Mouse (Mus musculus) common myeloid progenitor, adult 5-6 weeks (primary cell): ENCODE measurements around the gene 4931406P16Rik. TPM values are rescaled to one million over a fixed set of nuclear protein-coding genes. Genes with fewer than 3 reads are reported as not detected.

ENCODE experiments used
- ATAC-seq: replicated peaks from 2 replicates; pipeline ENCODE4 v1.8.0; 2016; ENCODE audit warnings: low read depth, mild to moderate bottlenecking, moderate TSS enrichment, inconsistent platforms; ENCODE audit not compliant: poor library complexity, severe bottlenecking
- total RNA-seq: library from RNA; stranded (forward); fragments of 200-1000, 187-1606 nt; gene quantifications from 2 replicates; pipeline ENCODE4 v1.2.3, GENCODE M21; 2017

Gene 4931406P16Rik
- total RNA-seq, 1 experiment from 2014 or later = 23.7 TPM

GRCm38 (mm10) chr7:34255916-34256315, 57.4 kb downstream of the 4931406P16Rik start:
- no peak for ATAC-seq

- no peak for ATAC-seq
Measured at GRCm38 (mm10) chr7:34255137-34255536, 58.2 kb downstream of the 4931406P16Rik start.

DNA sequence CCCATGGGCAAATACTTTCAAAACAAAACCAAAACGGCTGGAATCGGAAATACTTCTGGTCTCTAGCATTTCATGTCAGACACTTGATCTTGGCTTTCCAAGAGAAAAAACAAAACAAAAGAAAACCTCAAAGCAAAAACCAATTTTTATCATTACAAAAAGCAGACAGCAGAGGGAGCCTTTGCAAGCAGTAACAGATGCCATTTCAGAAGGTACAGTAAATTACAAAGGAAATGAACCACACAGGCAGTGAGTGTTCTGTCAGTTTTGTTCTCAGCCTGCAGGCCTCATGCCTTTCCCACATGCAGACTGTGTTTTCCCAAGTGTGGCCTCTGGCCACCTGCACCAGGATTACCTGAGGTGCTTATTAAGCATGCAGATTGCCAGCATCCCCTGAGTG, 61.3 kb downstream of the 4931406P16Rik start:
- 0 out of 2 replicates have a peak, but pooled peaks have one; percentile 62 for ATAC-seq

DNA sequence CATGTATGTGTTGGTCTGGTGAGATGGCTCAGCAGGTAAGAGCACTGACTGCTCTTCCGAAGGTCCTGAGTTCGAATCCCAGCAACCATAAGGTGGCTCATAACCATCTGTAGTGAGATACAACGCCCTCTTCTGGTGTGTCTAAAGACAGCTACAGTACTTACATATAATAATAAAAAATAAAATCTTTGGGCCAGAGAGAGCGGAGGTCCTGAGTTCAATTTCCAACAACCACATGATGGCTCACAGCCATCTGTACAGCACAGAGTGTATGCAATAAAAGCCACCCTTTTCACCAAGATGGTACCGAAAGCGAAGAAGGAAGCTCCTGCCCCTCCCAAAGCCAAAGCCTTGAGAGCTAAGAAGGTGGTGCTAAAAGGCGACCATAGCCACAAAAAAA, 62.6 kb downstream of the 4931406P16Rik start, which contains the start of gene Gm6096:
Gm6096 (plus strand) TSS at position 301 of the 400 bp plus-strand sequence.
- ATAC-seq = no peak

DNA sequence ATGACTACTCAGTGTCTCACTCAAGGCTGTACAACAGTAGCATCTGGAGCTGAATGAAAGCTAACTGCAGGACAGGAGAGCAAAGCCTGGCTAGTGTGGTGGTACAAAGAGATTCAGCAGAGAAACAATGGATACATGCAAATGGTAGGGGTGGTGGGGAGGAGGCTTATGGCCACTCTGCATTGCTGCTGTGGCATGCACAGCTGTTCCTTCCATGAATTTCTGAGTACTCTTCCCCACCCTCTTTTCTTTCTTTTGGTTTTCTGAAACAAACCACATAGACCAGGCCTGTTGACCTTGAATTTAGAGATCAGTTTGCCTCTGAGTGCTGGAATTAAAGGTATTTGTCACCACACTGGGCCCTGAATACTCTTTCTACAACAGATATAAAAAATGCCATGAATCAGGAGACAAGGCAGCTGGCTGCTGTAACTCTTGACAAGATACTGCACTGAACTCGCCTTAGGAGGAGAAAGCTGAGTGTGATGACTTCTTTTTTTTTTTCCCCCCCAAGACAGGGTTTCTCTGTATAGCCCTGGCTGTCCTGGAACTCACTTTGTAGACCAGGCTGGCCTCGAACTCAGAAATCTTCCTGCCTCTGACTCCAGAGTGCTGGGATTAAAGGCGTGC, 66.4 kb downstream of the 4931406P16Rik start:
- ATAC-seq = no peak

DNA sequence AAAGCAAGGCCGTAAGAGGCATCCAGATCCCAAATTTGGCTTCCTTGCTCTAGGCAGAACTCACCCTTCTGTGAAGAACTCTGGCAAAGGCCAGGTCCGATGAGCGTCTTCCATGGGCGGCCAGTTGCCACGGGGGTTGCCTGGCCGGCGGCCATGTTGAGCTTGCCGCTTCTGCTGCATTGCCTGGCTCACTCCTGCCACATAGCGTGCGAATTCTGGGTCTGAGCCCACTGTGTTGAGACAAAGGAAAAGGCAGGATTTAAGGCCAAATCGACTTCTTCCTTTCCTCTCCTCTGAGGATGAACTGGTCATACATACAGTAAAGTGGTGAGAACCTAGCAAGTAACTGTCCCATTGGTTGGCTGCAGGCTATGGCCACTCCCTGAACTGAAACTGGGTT, 71.2 kb downstream of the 4931406P16Rik start:
- no peak for ATAC-seq

DNA sequence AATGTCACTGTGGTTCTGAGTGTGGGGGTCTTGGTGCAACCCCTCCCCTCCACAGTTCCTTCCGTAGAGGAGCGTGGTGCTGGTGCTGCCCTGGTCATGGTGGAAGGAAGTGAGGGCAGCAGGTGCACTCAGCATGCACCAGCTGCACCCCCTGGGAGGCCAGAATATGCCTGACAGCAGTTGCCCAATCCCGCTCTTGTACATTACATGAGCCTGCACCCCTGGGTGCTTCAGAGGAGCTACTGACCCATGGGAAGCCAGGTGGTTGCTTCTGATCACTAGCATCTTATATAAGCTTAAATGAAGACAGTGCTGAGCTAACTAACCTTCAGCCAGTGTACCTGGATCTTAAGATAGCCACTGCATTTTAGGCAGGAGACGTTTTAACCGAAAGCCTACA, 75.3 kb downstream of the 4931406P16Rik start:
- ATAC-seq = no peak

DNA sequence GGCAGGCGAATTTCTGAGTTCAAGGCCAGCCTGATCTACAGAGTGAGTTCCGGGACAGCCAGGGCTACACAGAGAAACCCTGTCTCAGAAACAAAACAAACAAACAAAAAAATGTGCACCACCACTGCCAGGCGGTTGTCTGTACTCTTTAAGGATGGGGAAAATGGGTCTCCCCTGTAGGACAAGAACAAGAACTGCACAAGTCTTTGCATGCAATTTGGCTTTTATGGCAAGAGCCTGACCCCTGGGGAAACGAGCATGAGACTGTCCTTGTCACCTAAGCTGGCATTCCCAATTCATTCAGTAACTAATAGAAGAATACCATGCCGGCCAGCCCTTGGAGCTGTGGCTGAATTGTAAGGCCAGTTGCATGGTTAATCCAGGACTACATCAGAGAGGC, 77.7 kb downstream of the 4931406P16Rik start:
- ATAC-seq = no peak

GRCm38 (mm10) chr7:34234610-34235561, 78.5 kb downstream of the 4931406P16Rik start:
- no peak for ATAC-seq

DNA sequence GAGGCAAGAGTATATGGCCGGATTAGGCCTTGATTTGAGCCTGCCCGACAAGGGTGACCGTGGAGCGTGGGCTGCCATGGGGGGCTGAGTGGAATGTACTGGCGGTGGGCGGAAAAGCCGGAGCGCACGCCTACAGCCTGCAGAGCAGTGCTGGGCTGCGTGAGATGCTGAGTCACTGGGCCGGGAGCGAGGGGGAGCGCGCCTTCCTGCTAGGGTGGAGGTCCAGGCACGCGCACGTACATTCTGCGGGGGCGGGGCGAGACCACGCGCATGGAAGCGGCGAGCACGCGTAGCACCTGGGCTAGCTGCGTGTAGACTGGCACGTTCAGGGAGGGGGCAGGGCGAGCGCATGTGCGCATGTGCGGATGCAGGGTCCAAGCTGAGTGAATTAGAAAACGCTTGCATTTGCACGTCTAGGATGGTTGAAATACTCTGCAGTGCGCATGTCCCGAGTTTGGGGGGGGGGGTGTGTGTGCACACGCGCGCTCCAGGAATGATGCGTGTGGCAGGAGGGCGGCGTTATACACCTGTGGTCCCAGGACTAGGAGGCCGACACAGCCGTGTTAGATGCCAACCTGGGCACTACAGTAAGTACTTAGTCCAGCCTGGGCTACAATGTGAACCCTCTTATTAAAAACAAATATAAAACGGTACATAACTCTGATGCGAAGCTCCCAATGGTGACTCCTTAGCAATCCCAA, 79.3 kb downstream of the 4931406P16Rik start:
- peak; percentile 86 for ATAC-seq

- no peak for ATAC-seq
Measured at GRCm38 (mm10) chr7:34232785-34233725, 80.3 kb downstream of the 4931406P16Rik start.

DNA sequence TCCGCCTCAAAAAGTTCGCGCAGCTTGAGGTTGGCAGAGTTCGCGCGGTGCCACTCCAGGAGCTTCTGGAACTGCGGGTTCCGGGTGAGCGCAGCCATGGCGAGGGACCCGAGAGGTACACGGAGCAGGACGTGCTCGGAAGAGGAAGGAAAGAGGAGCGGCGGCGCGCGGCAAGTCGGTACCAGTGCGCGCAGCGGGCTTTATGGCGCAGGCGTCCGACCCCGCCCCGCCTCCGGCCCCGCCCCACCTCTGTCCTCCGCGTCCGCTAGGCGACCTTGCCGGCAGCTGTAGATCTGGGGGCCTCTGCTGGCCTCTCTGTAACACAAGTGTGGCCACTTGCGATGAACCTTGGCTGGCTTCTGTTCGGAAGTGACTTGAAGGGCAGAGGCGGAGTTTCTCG, 83.2 kb downstream of the 4931406P16Rik start, which contains the start of gene Gpi1:
Gpi1 (minus strand) TSS at position 221 of the 400 bp plus-strand sequence.
- ATAC-seq = peak; percentile 59

DNA sequence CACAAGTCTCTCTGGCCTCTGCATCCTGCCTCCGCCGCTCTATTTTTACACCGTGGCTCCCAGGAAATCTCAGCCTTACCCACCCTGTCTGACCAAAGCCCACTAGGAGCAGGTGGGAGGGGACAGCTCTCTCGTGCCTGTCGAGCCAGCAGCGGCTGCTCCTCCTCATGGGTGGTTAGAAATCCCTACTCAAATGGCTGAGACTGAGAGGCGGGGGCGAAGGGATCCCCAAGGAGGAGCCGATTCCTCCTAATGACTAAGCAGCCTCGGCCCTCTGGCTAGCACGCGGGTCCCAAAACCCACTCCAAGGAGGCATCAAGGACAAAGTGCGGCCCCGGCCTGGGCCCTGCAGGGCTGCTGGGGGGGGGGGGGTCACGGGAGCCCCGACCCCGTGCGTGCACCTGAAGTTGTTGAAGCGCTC, 83.7 kb downstream of the 4931406P16Rik start:
- ATAC-seq = 0 out of 2 replicates have a peak, but pooled peaks have one; percentile 0

- ATAC-seq = no peak
Measured at GRCm38 (mm10) chr7:34229153-34229552, 84.2 kb downstream of the 4931406P16Rik start.

- peak; percentile 7; the same call in 1 of the 2 replicates for ATAC-seq
Measured at GRCm38 (mm10) chr7:34228641-34229040, 84.7 kb downstream of the 4931406P16Rik start.

DNA sequence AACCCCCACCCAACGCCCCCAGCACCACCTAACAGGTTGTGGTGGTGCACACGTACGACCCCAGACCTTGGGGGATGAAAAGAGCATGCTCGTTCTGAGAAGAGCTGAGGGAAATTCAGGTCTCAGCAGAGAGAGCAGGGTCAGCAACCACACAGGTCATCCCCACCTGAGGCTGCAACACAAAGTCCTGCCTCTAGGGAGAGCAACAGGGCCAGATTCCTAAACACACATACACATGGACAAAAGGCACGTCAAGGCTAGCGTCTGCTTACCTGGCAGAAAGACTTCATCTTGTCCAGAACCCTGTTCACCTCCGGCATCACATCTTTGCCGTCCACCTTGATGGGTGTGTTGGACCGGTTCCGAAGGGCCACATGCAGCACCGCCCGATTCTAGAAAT, 86.5 kb downstream of the 4931406P16Rik start:
- ATAC-seq = no peak

GRCm38 (mm10) chr7:34226086-34226485, 87.3 kb downstream of the 4931406P16Rik start:
- ATAC-seq = no peak

GRCm38 (mm10) chr7:34224308-34224707, 89.0 kb downstream of the 4931406P16Rik start:
- no peak for ATAC-seq

- ATAC-seq = no peak
Measured at GRCm38 (mm10) chr7:34222340-34222739, 91.0 kb downstream of the 4931406P16Rik start.
